Mouse (Mus musculus) frontal cortex, postnatal 25 days (tissue): ENCODE measurements around the gene Zc3h18.

Experiments
- DNase-seq, 2 experiments: peaks; one replicate each; pipeline ENCODE4 v3.0.0; 2022; ENCODE audit warnings: low spot score in 2 of 2

The Zc3h18 gene

GRCm38 (mm10) chr8:122393717-122394116 is 17.3 kb downstream of the Zc3h18 start:
- DNase-seq: no peak

GRCm38 (mm10) chr8:122395291-122395690 is 18.9 kb downstream of the Zc3h18 start:
- no peak for DNase-seq

- DNase-seq: no peak
These were observed 21.8 kb downstream of the Zc3h18 start for GRCm38 (mm10) chr8:122398186-122398585.

GRCm38 (mm10) chr8:122405146-122405805 is 28.9 kb downstream of the Zc3h18 start:
- no peak for DNase-seq

GRCm38 (mm10) chr8:122407678-122408077 is 31.3 kb downstream of the Zc3h18 start:
- no peak for DNase-seq

GRCm38 (mm10) chr8:122414311-122414710 is 37.9 kb downstream of the Zc3h18 start:
- DNase-seq: no peak

- DNase-seq: no peak
These were observed 39.1 kb downstream of the Zc3h18 start for GRCm38 (mm10) chr8:122415554-122415953.

GRCm38 (mm10) chr8:122419881-122420555 is 43.6 kb downstream of the Zc3h18 start:
- DNase-seq: no peak

GRCm38 (mm10) chr8:122421376-122422070 is 45.1 kb downstream of the Zc3h18 start, which contains the start of gene Il17c:
Il17c (plus strand) TSS chr8:122422020.
- DNase-seq: no peak

- no peak for DNase-seq
These were observed 46.8 kb downstream of the Zc3h18 start for GRCm38 (mm10) chr8:122423217-122423616.

GRCm38 (mm10) chr8:122423659-122424058 is 47.2 kb downstream of the Zc3h18 start:
- DNase-seq: no peak

GRCm38 (mm10) chr8:122426145-122426544 is 49.7 kb downstream of the Zc3h18 start:
- no peak for DNase-seq

GRCm38 (mm10) chr8:122427607-122428006 is 51.2 kb downstream of the Zc3h18 start:
- no peak for DNase-seq

- no peak for DNase-seq
These were observed 51.8 kb downstream of the Zc3h18 start for GRCm38 (mm10) chr8:122428163-122428562.

GRCm38 (mm10) chr8:122430058-122430636 is 53.7 kb downstream of the Zc3h18 start:
- DNase-seq: no peak

- DNase-seq: no peak
These were observed 54.2 kb downstream of the Zc3h18 start for GRCm38 (mm10) chr8:122430646-122431045.

GRCm38 (mm10) chr8:122431694-122432442 is 55.5 kb downstream of the Zc3h18 start:
- no peak for DNase-seq

GRCm38 (mm10) chr8:122432443-122433268 is 56.2 kb downstream of the Zc3h18 start, which contains the start of gene Cyba:
Cyba (minus strand) TSS chr8:122432930.
- no peak for DNase-seq

- no peak for DNase-seq
These were observed 57.0 kb downstream of the Zc3h18 start for GRCm38 (mm10) chr8:122433269-122433905.

GRCm38 (mm10) chr8:122435375-122435774 is 59.0 kb downstream of the Zc3h18 start:
- DNase-seq: no peak
